Mouse (Mus musculus) heart, embryonic 14.5 days (tissue): ENCODE data around the gene Ano9. TPM values are rescaled to one million over a fixed set of nuclear protein-coding genes. Genes with fewer than 3 reads are reported as not detected.

Experiments
- ATAC-seq: fragments of 200-750 bp; cut with Nextera tagmentation; 2 replicates; pipeline ENCODE4 v1.8.0; 2017; ENCODE audit warnings: low read depth, moderate TSS enrichment; ENCODE audit not compliant: insufficient number of reproducible peaks, insufficient read depth, low FRiP score
- H3K27ac ChIP-seq, 2 experiments: fragments of 200-500 bp in 1 of 2; fragments of 300-500 bp in 1 of 2; sonication (generic) in 1 of 2; replicated peaks in 1 of 2; 2 replicates each; pipeline ENCODE4 v1.5.1; 2012 to 2014; ENCODE audit warnings: low read depth in 2 of 2, low read length in 2 of 2, control low read depth in 1 of 2, mild to moderate bottlenecking in 1 of 2, mixed read lengths in 1 of 2; ENCODE audit not compliant: control insufficient read depth in 1 of 2, insufficient read depth in 1 of 2
- H3K27me3 ChIP-seq: fragments of 300-500 bp; sonication (generic); 2 replicates; pipeline ENCODE4 v1.6.1; 2014; ENCODE audit warnings: mild to moderate bottlenecking, low read length, control low read depth; ENCODE audit not compliant: control insufficient read depth, insufficient read depth
- H3K36me3 ChIP-seq: fragments of 300-500 bp; sonication (generic); 2 replicates; pipeline ENCODE4 v1.6.1; 2014; ENCODE audit warnings: mild to moderate bottlenecking, control low read depth, low read length, mixed read lengths; ENCODE audit not compliant: control insufficient read depth, insufficient read depth
- H3K4me1 ChIP-seq, 2 experiments: fragments of 200-500 bp in 1 of 2; fragments of 300-500 bp in 1 of 2; sonication (generic) in 1 of 2; 2 replicates each; pipeline ENCODE4 v1.6.1; 2012 to 2014; ENCODE audit warnings: low read length in 2 of 2, control low read depth in 1 of 2, mixed read lengths in 1 of 2; ENCODE audit not compliant: control insufficient read depth in 2 of 2, insufficient read depth in 2 of 2
- H3K4me2 ChIP-seq: fragments of 300-500 bp; sonication (generic); 2 replicates; pipeline ENCODE4 v1.6.1; 2014; ENCODE audit warnings: mild to moderate bottlenecking, low read length
- H3K4me3 ChIP-seq, 2 experiments: fragments of 200-500 bp in 1 of 2; fragments of 300-500 bp in 1 of 2; sonication (generic) in 1 of 2; 2 replicates each; pipeline ENCODE4 v1.5.1; 2012 to 2014; ENCODE audit warnings: low read length in 2 of 2, mild to moderate bottlenecking in 2 of 2, control low read depth in 1 of 2, low read depth in 1 of 2, moderate library complexity in 1 of 2; ENCODE audit not compliant: control insufficient read depth in 1 of 2, insufficient read depth in 1 of 2
- H3K9ac ChIP-seq: fragments of 300-500 bp; sonication (generic); 2 replicates; pipeline ENCODE4 v1.6.1; 2014; ENCODE audit warnings: mild to moderate bottlenecking, low read length
- H3K9me3 ChIP-seq: fragments of 300-500 bp; sonication (generic); 2 replicates; pipeline ENCODE4 v1.6.1; 2016; ENCODE audit warnings: low read length, control low read depth; ENCODE audit not compliant: control insufficient read depth
- WGBS: fragments of 180-500 bp; shearing (Covaris S2); extraction: QIAGEN DNeasy Blood & Tissue Kit; methylation state at CpG from one replicate; pipeline ENCODE4 v1.1.7; 2014; 5-methylcytosine and 5-hydroxymethylcytosine counted together
- polyA plus RNA-seq: library from polyadenylated mRNA; unstranded; fragments of >200 nt; fragmentation: Nextera tagmentation; extraction: Ambion mirVana; gene quantifications from 2 replicates; pipeline ENCODE4 v1.2.1, GENCODE M21; 2014

Ano9 gene
- polyA plus RNA-seq, 1 experiment from 2014 or later = 0.34 TPM

- no peak overlapping the region for H3K4me3 ChIP-seq
- H3K36me3 ChIP-seq = no peaks in the 10 kb centered on the region
- no peak overlapping the region for H3K9ac ChIP-seq
- peaks cover 43% of the 10 kb centered on the region for H3K27me3 ChIP-seq
- ATAC-seq = no peak
- no peaks in the 10 kb centered on the region for H3K9me3 ChIP-seq
- WGBS = 60% methylated on average over 8 of the region's 8 CpGs
- H3K4me1 ChIP-seq = peaks cover 4% of the 10 kb centered on the region in 2 experiments; a peak in 2 of 4 replicates
- no peak overlapping the region for H3K4me2 ChIP-seq
- H3K27ac ChIP-seq = no peak overlapping the region
Measured at GRCm38 (mm10) chr7:141090228-141090627, 27.4 kb downstream of the Ano9 start.

GRCm38 (mm10) chr7:141088473-141088872 lies 29.1 kb downstream of the Ano9 start:
- Histone ChIP-seq H3K9me3 (no peaks in the 10 kb centered on the region), H3K9ac (no peak overlapping the region), H3K4me3 (peak overlapping the region; percentile 7 to 16; a peak in 1 of 4 replicates), H3K36me3 (no peaks in the 10 kb centered on the region), H3K4me1 (peaks cover 4% of the 10 kb centered on the region in 2 experiments; a peak in 2 of 4 replicates), H3K27ac (no peak overlapping the region), H3K4me2 (peak overlapping the region; percentile 40), H3K27me3 (peaks cover 43% of the 10 kb centered on the region)
- ATAC-seq = no peak
- 5% methylated on average over 18 of the region's 18 CpGs for WGBS

DNA sequence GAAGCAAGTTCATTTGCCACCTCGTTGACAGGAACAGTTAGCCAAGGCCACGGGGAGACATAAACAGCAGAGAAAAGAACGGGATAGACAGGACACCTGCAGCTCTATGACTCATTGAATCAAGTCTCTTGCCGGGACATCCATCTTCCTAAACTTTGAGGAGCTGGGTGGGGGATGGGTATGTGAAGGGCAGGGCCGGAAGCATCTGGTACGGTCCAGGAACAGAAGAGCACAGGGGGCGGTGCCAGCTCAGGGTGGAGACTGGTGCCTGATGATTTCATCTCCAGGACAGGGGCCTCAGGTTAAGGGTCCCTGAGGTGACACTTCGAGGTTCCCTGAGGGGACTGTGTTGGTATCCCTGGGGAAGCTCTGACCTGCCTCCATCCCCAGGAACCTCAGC lies 29.7 kb downstream of the Ano9 start:
- no peak overlapping the region for H3K4me2 ChIP-seq
- H3K27ac ChIP-seq = no peak overlapping the region
- H3K9me3 ChIP-seq = no peaks in the 10 kb centered on the region
- H3K36me3 ChIP-seq = no peaks in the 10 kb centered on the region
- H3K27me3 ChIP-seq = peaks cover 43% of the 10 kb centered on the region
- H3K4me1 ChIP-seq = peaks cover 3 to 4% of the 10 kb centered on the region in 2 experiments; a peak in 2 of 4 replicates
- no peak for ATAC-seq
- no peak overlapping the region for H3K4me3 ChIP-seq
- 18% methylated on average over 8 of the region's 8 CpGs for WGBS
- H3K9ac ChIP-seq = no peak overlapping the region

DNA sequence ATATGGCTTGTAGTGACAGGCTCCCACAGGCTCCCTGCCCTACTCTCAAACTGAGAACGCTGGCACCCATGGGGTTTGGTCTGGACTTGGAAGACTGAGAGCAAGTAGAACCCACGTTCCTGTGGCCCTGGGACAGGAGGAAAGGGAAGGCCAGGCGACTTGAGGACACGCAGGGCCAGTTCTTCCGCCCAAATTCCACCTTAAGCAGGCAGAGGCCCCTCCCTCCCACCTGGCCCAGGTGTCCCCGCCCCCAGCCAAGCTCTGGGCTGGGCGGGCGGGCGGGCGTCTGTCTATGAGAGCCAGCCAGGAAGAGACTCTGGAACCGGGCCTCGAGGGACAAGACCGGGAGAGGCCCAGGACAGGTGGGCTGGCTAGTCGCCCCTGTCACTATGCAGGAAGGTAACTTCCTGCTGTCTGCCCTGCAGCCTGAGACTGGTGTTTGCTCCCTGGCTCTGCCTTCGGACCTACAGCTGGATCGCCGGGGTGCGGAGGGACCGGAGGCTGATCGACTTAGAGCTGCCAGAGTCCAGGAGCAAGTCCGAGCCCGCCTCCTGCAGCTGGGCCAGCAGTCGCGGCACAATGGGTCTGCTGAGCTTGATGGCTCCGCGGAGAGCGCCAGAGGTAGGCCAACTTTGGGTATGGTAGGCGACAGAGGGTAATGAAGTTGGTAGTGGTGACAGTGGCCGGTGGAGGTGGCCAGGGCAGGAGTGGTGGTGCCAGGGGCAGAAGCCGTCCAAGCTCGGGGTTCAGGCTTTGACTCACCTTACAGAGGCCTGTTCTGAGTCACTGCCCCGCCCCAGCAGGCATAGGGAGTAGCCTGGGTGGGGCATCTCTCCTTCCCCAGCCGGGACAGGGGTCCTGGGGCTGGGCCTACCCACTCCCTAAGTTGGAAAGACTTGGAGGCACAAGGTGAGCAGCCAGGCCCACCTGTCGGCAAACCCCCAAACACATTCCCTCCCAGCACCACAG lies 37.8 kb downstream of the Ano9 start:
- H3K9me3 ChIP-seq = no peaks in the 10 kb centered on the region
- no peak overlapping the region for H3K4me2 ChIP-seq
- ATAC-seq = no peak
- H3K4me1 ChIP-seq = no peaks in the 10 kb centered on the region
- H3K4me3 ChIP-seq = no peak overlapping the region
- no peak overlapping the region for H3K9ac ChIP-seq
- H3K36me3 ChIP-seq = no peaks in the 10 kb centered on the region
- peaks cover 45% of the 10 kb centered on the region for H3K27me3 ChIP-seq
- WGBS = 24% methylated on average over 34 of the region's 34 CpGs
- no peak overlapping the region for H3K27ac ChIP-seq

DNA sequence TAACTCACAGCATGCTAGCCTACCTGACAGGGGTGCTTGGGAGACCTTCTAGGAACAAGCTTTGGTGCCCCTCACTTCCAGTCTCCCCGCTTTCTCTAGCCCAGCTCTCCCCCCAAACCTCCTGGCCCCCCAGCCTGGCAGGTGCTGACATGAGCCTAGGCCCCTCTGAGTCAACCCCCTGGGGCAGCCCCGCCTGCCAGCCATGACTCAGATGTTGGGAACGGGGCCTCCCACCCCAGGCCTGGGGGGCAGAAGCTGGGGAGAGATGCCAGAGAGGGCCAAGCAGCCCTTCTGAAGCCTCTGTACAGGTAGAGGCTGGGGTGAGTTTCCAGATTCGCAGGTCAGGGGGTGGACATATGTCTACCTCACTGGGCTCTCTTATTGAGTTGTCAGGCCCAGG lies 38.7 kb downstream of the Ano9 start:
- no peak for ATAC-seq
- Histone ChIP-seq H3K4me1 (no peaks in the 10 kb centered on the region), H3K4me3 (no peak overlapping the region), H3K4me2 (no peak overlapping the region), H3K27ac (no peak overlapping the region), H3K9ac (no peak overlapping the region), H3K9me3 (no peaks in the 10 kb centered on the region), H3K27me3 (peaks cover 45% of the 10 kb centered on the region), H3K36me3 (no peaks in the 10 kb centered on the region)
- 81% methylated on average over 4 of the region's 4 CpGs for WGBS

GRCm38 (mm10) chr7:141077841-141078240 lies 39.8 kb downstream of the Ano9 start, which contains the start of gene Pkp3:
TSS of gene Pkp3 (plus strand) at chr7:141078218.
- H3K27me3 ChIP-seq = peaks cover 53% of the 10 kb centered on the region
- H3K36me3 ChIP-seq = no peaks in the 10 kb centered on the region
- no peak within 1 kb of the TSS for H3K4me3 ChIP-seq
- 86% methylated on average over 15 of the region's 15 CpGs for WGBS
- H3K4me1 ChIP-seq = no peaks in the 10 kb centered on the region
- ATAC-seq = no peak
- H3K9ac ChIP-seq = no peak within 1 kb of the TSS
- no peaks in the 10 kb centered on the region for H3K9me3 ChIP-seq
- no peak within 1 kb of the TSS for H3K27ac ChIP-seq
- no peak within 1 kb of the TSS for H3K4me2 ChIP-seq

DNA sequence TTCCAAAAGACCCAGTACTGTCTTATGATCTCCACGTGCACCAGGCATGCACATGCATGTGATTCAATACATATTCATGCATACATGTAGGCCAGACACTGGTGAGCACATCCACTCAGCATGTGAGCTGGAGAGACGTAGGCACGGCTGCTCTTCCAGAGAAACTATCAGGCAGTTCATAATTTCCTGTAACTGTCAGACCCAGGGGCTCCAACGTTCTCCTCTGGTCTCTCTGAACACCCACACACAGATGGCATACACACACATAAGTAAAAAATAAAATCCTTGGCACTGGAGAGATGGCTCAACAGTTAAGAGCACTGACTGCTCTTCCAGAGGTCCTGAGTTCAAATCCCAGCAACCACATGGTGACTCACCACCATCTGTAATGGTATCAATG lies 43.8 kb downstream of the Ano9 start:
- Histone ChIP-seq H3K4me1 (peaks cover 2 to 11% of the 10 kb centered on the region in 2 experiments; a peak in 3 of 4 replicates), H3K9ac (no peak overlapping the region), H3K4me2 (no peak overlapping the region), H3K27ac (no peak overlapping the region), H3K4me3 (no peak overlapping the region), H3K9me3 (no peaks in the 10 kb centered on the region), H3K36me3 (no peaks in the 10 kb centered on the region), H3K27me3 (peaks cover 58% of the 10 kb centered on the region)
- ATAC-seq = no peak
- WGBS = 78% methylated on average over 4 of the region's 4 CpGs
